Mouse (Mus musculus) embryonic facial prominence, embryonic 11.5 days (tissue): Measurements from ENCODE around the gene Smg6. TPM values are rescaled to one million over a fixed set of nuclear protein-coding genes. Genes with fewer than 3 reads are reported as not detected.
A peak's percentile ranks its signal among the peaks of the same experiment; 100 is the strongest.

Source experiments
- ATAC-seq: fragments of 200-750 bp; cut with Nextera tagmentation; replicated peaks from 2 replicates; pipeline ENCODE4 v1.8.0; 2017; ENCODE audit warnings: low read depth; ENCODE audit not compliant: insufficient number of reproducible peaks, low FRiP score, low TSS enrichment
- DNase-seq: peaks from one replicate; pipeline ENCODE4 v3.0.0-alpha.2; 2015; ENCODE audit warnings: low spot score
- H3K27ac ChIP-seq: fragments of 300-500 bp; sonication (generic); replicated peaks from 2 replicates; pipeline ENCODE4 v1.5.1; 2014; ENCODE audit warnings: mild to moderate bottlenecking, low read depth, low read length, control low read depth
- H3K27me3 ChIP-seq: fragments of 300-500 bp; sonication (generic); 2 replicates; pipeline ENCODE4 v1.6.1; 2014; ENCODE audit warnings: mild to moderate bottlenecking, low read length, moderate library complexity, mixed read lengths; ENCODE audit not compliant: control insufficient read depth, insufficient read depth
- H3K36me3 ChIP-seq: fragments of 300-500 bp; sonication (generic); replicated peaks from 2 replicates; pipeline ENCODE4 v1.6.1; 2014; ENCODE audit warnings: low read depth, mild to moderate bottlenecking, low read length, moderate library complexity, mixed read lengths; ENCODE audit not compliant: control insufficient read depth, insufficient read depth
- H3K4me1 ChIP-seq: fragments of 300-500 bp; sonication (generic); 2 replicates; pipeline ENCODE4 v1.6.1; 2014; ENCODE audit warnings: low read length, mixed read lengths; ENCODE audit not compliant: control insufficient read depth, insufficient read depth
- H3K4me2 ChIP-seq: fragments of 300-500 bp; sonication (generic); 2 replicates; pipeline ENCODE4 v1.6.1; 2014; ENCODE audit warnings: low read depth, mild to moderate bottlenecking, control low read depth, low read length, moderate library complexity
- H3K4me3 ChIP-seq: fragments of 300-500 bp; sonication (generic); 2 replicates; pipeline ENCODE4 v1.5.1; 2014; ENCODE audit warnings: low read depth, low read length, control low read depth
- H3K9ac ChIP-seq: fragments of 300-500 bp; sonication (generic); replicated peaks from 2 replicates; pipeline ENCODE4 v1.6.1; 2014; ENCODE audit warnings: mild to moderate bottlenecking, control low read depth, low read length
- H3K9me3 ChIP-seq: fragments of 300-500 bp; sonication (generic); replicated peaks from 2 replicates; pipeline ENCODE4 v1.6.1; 2016; ENCODE audit warnings: mild to moderate bottlenecking, low read length, inconsistent platforms, mixed read lengths; ENCODE audit not compliant: control insufficient read depth
- WGBS: fragments of 180-500 bp; shearing (Covaris S2); extraction: QIAGEN DNeasy Blood & Tissue Kit; methylation state at CpG from one replicate; pipeline ENCODE4 v1.1.7; 2014; 5-methylcytosine and 5-hydroxymethylcytosine counted together
- polyA plus RNA-seq: library from polyadenylated mRNA; unstranded; fragments of >200 nt; fragmentation: Nextera tagmentation; extraction: Ambion mirVana; gene quantifications from 2 replicates; pipeline ENCODE4 v1.2.1, GENCODE M21; 2014

Smg6 gene
- polyA plus RNA-seq, 1 experiment from 2014 or later = 16.8 TPM

GRCm38 (mm10) chr11:74965516-74965915 lies 39.9 kb downstream of the Smg6 start:
- 93% methylated on average over 3 of the region's 3 CpGs for WGBS
- Histone ChIP-seq H3K4me3 (no peak overlapping the region), H3K4me1 (no peaks in the 10 kb centered on the region), H3K27ac (no peak overlapping the region), H3K9me3 (no peaks in the 10 kb centered on the region), H3K36me3 (no peaks in the 10 kb centered on the region), H3K27me3 (no peaks in the 10 kb centered on the region), H3K4me2 (no peak overlapping the region), H3K9ac (no peak overlapping the region)
- no peak for ATAC-seq
- DNase-seq = no peak

DNA sequence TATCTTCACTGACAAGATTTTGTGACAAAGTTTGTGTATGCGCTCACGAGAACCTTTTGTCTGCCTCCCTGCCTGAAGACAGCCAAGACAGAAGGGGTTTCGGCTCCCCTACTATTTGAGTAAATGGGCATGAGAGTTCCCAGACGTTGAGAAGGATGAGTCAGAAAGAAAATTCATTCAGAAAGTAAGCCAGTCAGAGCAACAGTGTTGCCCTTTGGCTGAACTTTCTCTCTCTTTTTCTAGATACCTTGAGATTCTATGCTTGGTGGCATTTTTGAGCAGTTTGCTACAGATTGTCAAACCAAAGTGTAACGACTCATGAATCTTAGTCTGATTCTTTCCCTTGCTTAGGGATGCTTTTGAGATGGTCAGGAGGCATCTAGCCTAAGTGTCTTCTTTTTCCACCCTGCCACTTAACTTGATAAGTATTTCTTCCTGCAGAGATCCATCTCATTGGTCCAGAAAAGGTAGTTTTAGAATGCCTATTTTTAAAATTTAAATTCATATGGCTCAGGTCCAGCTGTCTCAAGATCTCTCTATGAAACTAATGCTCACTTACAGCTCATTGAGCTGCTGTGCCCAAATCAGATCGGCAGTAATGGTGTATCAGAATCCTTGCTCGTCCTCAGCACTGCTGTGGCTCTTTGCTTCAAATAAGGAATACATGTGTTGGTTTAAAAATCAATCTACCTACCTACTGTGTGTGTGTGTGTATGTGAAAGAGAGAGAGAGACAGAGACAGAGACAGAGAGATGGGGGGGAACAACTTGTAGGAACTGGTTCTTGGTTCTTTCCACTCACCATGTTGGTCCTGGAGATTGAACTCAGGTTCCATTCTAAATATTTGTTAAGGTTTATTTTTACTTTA lies 47.9 kb downstream of the Smg6 start:
- Histone ChIP-seq H3K4me3 (no peak overlapping the region), H3K9me3 (no peaks in the 10 kb centered on the region), H3K9ac (no peak overlapping the region), H3K27me3 (no peaks in the 10 kb centered on the region), H3K27ac (no peak overlapping the region), H3K4me1 (no peaks in the 10 kb centered on the region), H3K36me3 (no peaks in the 10 kb centered on the region), H3K4me2 (no peak overlapping the region)
- ATAC-seq = no peak
- DNase-seq = no peak
- WGBS = 89% methylated on average over 7 of the region's 7 CpGs

DNA sequence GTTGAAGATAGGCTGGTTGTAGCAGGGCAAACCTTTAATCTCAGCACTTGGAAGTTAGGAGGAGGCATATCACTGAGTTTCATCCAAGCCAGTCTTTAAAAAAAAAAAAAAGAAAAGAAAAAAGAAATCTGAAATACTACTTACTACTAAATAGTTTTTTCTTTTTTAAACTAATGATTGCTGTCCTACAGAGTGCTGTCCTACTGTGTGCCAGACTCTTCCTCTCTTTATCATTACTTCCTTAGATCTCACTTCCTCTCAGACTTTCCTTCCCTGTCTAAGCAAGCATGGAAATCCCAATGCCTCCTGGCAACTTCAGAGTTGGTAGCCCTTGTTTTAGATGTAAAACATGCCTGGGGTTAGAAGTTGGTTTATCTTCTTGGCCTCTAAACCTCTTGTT lies 49.0 kb downstream of the Smg6 start:
- ATAC-seq (no peak), DNase-seq (no peak)
- no peak overlapping the region for H3K4me3 ChIP-seq
- H3K4me2 ChIP-seq = no peak overlapping the region
- H3K4me1 ChIP-seq = no peaks in the 10 kb centered on the region
- no peak overlapping the region for H3K27ac ChIP-seq
- no peak overlapping the region for H3K9ac ChIP-seq
- H3K27me3 ChIP-seq = no peaks in the 10 kb centered on the region
- no peaks in the 10 kb centered on the region for H3K9me3 ChIP-seq
- H3K36me3 ChIP-seq = no peaks in the 10 kb centered on the region

GRCm38 (mm10) chr11:74976835-74977687 lies 51.4 kb downstream of the Smg6 start:
- ATAC-seq = no peak
- WGBS = 90% methylated on average over 3 of the region's 3 CpGs

DNA sequence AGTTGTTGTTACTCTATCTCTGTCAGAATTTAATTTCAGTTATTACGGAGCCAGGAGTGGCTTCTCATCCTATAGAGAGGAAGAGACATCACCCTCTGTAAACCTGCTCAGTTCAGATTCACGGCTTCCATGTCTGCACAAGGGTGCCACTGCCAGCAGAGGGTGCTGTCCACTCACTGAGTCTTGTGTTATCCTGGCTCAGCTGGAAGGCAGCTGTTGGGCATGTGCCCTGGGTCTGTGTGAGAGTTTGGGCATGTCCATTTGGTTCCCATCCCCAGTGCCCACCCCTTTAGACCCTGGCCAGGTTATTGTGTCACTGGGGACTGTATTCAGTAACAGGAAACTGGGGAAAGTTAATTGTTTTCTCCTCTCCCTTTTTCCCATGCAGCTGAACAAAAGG lies 55.8 kb downstream of the Smg6 start:
- peak; percentile 62; the same call in 1 of the 2 replicates for ATAC-seq
- WGBS = 41% methylated on average over 2 of the region's 2 CpGs

More at GRCm38 (mm10) chr11:74976835-74977687, 51.4 kb downstream of the Smg6 start:
- DNase-seq = no peak
- Histone ChIP-seq H3K9me3 (no peaks in the 10 kb centered on the region), H3K36me3 (no peaks in the 10 kb centered on the region), H3K27ac (no peak overlapping the region), H3K4me1 (no peaks in the 10 kb centered on the region), H3K4me2 (no peak overlapping the region), H3K4me3 (no peak overlapping the region), H3K9ac (no peak overlapping the region), H3K27me3 (no peaks in the 10 kb centered on the region)

DNA sequence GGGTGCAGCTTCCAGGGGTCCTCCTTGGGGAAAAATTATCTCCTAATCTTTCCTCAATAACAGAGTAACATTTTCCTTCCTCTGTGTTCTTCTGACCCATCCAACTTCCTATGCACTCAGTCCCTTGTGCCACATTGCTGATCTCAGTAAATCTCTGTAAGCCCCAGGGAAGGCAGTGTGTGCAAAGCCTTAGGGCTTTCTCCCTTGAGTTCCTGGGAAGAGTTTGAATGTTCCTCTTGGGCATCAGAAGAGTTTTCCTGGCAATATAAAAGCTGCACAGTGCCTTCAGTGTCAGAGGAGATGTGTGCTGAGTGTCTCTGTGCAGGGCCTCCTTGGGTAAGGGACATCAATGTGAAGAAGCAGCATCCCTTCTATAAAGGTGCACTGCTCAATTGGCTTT lies 56.6 kb downstream of the Smg6 start:
- H3K27ac ChIP-seq = no peak overlapping the region
- no peak overlapping the region for H3K9ac ChIP-seq
- ATAC-seq (no peak), DNase-seq (no peak)
- no peaks in the 10 kb centered on the region for H3K9me3 ChIP-seq
- H3K36me3 ChIP-seq = no peaks in the 10 kb centered on the region
- H3K4me2 ChIP-seq = no peak overlapping the region
- no peak overlapping the region for H3K4me3 ChIP-seq
- no peaks in the 10 kb centered on the region for H3K4me1 ChIP-seq
- no peaks in the 10 kb centered on the region for H3K27me3 ChIP-seq

More for the DNA sequence above, 55.8 kb downstream of the Smg6 start:
- H3K36me3 ChIP-seq = no peaks in the 10 kb centered on the region
- H3K9ac ChIP-seq = no peak overlapping the region
- H3K4me3 ChIP-seq = no peak overlapping the region
- H3K27me3 ChIP-seq = no peaks in the 10 kb centered on the region
- no peak overlapping the region for H3K4me2 ChIP-seq
- no peaks in the 10 kb centered on the region for H3K9me3 ChIP-seq
- peak; percentile 87 for DNase-seq
- H3K27ac ChIP-seq = no peak overlapping the region
- H3K4me1 ChIP-seq = no peaks in the 10 kb centered on the region

DNA sequence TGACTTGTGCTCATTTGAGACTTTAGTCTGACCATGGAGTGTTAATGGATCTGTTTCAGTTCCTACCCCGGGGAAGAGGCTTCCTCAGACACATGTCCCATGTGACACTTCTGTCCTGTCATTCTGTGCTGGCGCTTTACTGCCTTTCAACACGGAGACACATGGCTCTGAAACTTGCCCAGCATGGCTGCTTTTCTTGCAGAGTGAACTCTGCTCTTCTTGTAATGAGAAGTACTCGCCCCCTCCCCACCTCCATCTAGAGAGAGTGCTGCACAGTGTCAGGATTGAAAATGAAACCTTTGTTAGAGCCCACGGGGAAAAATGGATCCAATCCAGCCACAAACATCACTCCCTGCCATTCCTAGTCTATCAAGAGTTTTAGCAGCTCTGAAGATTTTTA lies 62.5 kb downstream of the Smg6 start:
- no peak overlapping the region for H3K9ac ChIP-seq
- H3K36me3 ChIP-seq = no peaks in the 10 kb centered on the region
- no peaks in the 10 kb centered on the region for H3K4me1 ChIP-seq
- ATAC-seq = no peak
- DNase-seq = peak; percentile 27
- no peaks in the 10 kb centered on the region for H3K9me3 ChIP-seq
- H3K27me3 ChIP-seq = no peaks in the 10 kb centered on the region
- H3K4me2 ChIP-seq = no peak overlapping the region
- no peak overlapping the region for H3K4me3 ChIP-seq
- H3K27ac ChIP-seq = no peak overlapping the region
- 32% methylated on average over 5 of the region's 5 CpGs for WGBS

DNA sequence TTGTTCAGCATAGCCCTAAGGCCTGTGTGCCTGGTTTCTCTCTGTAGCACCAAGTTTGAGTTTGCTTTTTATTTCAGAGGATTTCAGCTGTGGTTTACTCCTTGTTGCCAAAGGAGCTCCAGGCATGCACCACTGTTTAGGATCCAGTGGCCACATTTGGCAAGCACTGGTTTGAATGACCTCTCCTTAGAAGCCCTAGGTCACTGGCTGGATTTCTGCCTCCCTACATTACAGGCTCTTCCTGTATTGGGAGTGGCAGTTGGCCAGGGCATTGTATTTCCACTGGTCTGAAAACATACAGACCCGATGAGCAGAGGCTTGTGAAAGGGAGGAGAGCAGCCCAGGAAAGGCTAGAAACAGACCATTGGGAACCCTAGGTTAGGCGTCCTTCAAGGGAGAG lies 63.4 kb downstream of the Smg6 start:
- no peak overlapping the region for H3K9ac ChIP-seq
- ATAC-seq = no peak
- no peak overlapping the region for H3K4me3 ChIP-seq
- DNase-seq = no peak
- H3K27me3 ChIP-seq = no peaks in the 10 kb centered on the region
- no peaks in the 10 kb centered on the region for H3K36me3 ChIP-seq
- no peak overlapping the region for H3K27ac ChIP-seq
- 76% methylated on average over 2 of the region's 2 CpGs for WGBS
- no peak overlapping the region for H3K4me2 ChIP-seq
- no peaks in the 10 kb centered on the region for H3K4me1 ChIP-seq
- H3K9me3 ChIP-seq = no peaks in the 10 kb centered on the region
